Mouse (Mus musculus): ENCODE measurements around the gene Vps35l. TPM values are rescaled to one million over a fixed set of nuclear protein-coding genes. Genes with fewer than 3 reads are reported as not detected.

Vps35l gene
- polyA plus RNA-seq, 1 experiment from 2014 or later = 44.8 TPM

DNA sequence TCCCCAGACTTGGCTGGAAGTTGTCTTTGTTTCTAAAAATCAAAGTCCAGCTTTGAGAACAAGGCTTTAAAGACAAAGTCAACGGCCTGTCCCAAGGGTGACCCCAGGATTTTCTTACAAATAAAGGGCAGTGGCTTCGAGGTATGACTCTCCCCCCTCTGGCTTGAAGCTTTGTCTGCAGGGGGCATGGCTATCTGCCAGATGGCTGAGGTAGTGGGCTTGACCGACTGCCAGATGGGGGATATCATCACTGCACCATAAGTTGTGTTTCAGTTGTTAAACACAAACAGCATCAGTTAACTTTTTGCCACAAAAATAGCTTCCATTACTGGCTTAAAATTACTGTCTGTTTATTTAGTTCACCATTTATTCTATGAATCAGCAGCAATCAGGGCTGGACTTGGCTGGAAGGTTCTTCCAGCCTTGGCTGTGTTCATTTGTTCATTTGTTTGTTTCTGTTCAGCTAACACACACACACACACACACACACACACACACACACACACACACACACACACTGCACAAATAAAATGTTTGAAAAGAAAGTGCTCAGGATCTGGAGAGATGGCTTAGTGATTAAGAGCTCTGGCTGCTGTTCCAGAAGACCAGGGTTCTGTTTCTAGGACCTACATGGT, 149.1 kb downstream of the Vps35l start:
- Histone ChIP-seq H3K36me3 (no peaks in the 10 kb centered on the region), H3K9me3 (replicated peaks) (no peaks in the 10 kb centered on the region), H3K9ac (no peak overlapping the region), H3K27me3 (no peaks in the 10 kb centered on the region), H3K4me2 (no peak overlapping the region), H3K4me3 (no peak overlapping the region), H3K27ac (no peak overlapping the region), H3K4me1 (replicated peaks) (peaks cover 3% of the 10 kb centered on the region; the same call in 1 of the 2 replicates)
- WGBS = 21% methylated on average over 3 of the region's 3 CpGs
- ATAC-seq (replicated peaks; ENCODE audit: insufficient number of reproducible peaks, insufficient read depth, low FRiP score, low read depth) = no peak

Other genes starting within 250 kb of the Vps35l start
- 4.8 and 5.7 TPM in 2 replicates for gene Itpripl2, start 248.3 kb upstream of the Vps35l start, polyA plus RNA-seq (2015; fragmentation: Nextera tagmentation; extraction: Ambion mirVana)
- 153 TPM in 2 replicates for gene Coq7, start 206.9 kb upstream of the Vps35l start, polyA plus RNA-seq (2015; fragmentation: Nextera tagmentation; extraction: Ambion mirVana)
- 1.6 and 2.1 TPM in 2 replicates for gene Tmc7, start 155.5 kb upstream of the Vps35l start, polyA plus RNA-seq (2015; fragmentation: Nextera tagmentation; extraction: Ambion mirVana)
- gene Tmc5, start 142.9 kb upstream of the Vps35l start, polyA plus RNA-seq (2015; fragmentation: Nextera tagmentation; extraction: Ambion mirVana) = 0.19 and 0.87 TPM in 2 replicates
- 74.1 and 78.4 TPM in 2 replicates for gene Gde1, start 34.4 kb upstream of the Vps35l start, polyA plus RNA-seq (2015; fragmentation: Nextera tagmentation; extraction: Ambion mirVana)
- 5.1 and 7.4 TPM in 2 replicates for gene Ccp110, start 27.7 kb upstream of the Vps35l start, polyA plus RNA-seq (2015; fragmentation: Nextera tagmentation; extraction: Ambion mirVana)
- 1.0 and 1.5 TPM in 2 replicates for gene Iqck, start 115.5 kb downstream of the Vps35l start, polyA plus RNA-seq (2015; fragmentation: Nextera tagmentation; extraction: Ambion mirVana)
- gene Knop1, start 116.0 kb downstream of the Vps35l start, polyA plus RNA-seq (2015; fragmentation: Nextera tagmentation; extraction: Ambion mirVana) = 48.9 and 52.0 TPM in 2 replicates